Mouse (Mus musculus) adrenal gland (tissue): ENCODE data around the gene Foxl2.

Source experiments
- intact Hi-C: fragments of 180-260 bp; cut with DNase I; formaldehyde crosslinking; loops from one replicate; pipeline ENCODE4 v1.15.1; 2025
- long read RNA-seq, 2 experiments: library from polyadenylated mRNA; unstranded; transcript quantifications; one replicate each; pipeline ENCODE4 v2.0.0; 2020; ENCODE audit warnings: borderline replicate concordance in 1 of 2; ENCODE audit not compliant: insufficient replicate concordance in 1 of 2

Foxl2 gene
- long read RNA-seq, experiment 1, partial matches to known transcripts, result 0 of 1 reads
- long read RNA-seq, experiment 1, other reads (novel, unspliced or antisense), result 1 of 1 reads
- long read RNA-seq, experiment 2, partial matches to known transcripts, result 0 of 1 reads
- long read RNA-seq, experiment 2, other reads (novel, unspliced or antisense), result 0 of 1 reads

DNA sequence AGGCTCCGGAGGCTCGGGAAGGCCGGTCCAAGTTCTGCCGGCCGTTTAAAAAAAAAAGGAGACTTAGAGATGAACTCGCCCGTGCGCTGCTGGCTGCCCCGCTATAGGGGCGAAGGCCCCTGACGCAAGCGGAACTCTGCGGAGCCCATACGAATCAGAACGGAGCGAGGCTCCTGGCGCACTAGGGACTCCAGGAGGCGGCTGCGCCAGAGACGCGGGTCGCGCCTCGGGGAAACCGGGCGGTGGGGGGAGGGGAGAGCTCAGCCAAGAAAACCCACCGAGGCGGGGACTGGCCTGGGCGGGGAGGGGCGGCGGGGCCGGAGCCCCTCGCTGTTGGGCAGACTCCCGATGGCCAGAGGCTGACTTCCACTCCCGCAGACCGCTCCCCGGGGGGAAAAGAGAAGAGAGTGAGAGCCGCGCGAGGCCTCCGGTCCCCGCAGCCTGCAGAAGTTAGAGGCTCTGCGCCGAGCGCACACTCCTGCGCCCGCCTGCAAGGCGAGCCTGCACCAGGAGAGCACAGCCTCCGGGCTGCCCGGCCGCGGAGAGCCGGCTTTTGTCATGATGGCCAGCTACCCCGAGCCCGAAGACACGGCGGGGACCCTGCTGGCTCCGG lies at the start of gene Foxl2:
Gene Foxl2 (plus strand): TSS at position 186 of the 613 bp plus-strand sequence.
- intact Hi-C loops, result loop anchor here (10.0 kb wide), 1 partner anchor 310 kb away; no protein-coding TSS in a partner anchor

DNA sequence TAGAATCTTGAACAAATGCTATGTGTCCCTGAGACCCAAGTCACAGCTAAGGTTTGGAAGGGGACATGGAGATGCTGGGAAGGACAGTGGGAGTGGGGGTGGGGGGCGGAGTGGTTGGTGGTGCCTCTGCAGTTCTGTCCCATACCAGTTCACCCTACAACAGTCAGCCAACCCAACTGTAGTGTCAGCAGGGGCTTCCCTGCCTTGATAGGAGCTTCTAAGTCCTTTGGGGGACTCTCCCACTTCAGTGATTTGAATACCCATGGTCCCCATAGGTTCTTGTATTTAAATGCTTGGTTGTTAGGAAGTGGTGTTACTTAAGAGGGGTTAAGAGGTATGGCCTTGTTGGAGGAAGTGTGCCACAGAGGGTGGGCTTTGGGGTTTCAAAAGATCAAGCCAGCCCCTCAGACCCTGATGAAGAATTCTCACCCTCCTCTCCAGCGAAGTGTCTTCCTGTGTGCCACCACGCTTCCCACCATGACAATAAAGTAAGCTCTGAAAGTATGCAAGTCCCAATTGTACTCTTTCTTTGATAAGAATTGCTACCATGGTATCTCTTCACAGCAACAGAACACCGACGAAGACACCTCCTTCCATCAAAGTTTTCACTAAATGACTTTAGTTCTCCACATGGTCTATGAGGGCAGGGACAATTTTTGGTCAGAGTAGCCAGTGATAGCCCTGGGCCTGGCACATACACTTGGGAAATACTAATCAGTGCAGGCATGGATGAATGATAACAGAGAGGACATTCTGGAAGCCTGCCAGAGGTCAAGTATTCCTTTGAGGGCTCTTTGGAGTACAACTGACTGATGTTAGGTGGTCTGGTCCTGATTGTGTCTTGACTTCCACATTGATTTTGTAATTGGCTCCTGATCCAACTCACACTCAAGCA lies 34.2 kb upstream of the Foxl2 start:
- intact Hi-C loops, result no loop called here

DNA sequence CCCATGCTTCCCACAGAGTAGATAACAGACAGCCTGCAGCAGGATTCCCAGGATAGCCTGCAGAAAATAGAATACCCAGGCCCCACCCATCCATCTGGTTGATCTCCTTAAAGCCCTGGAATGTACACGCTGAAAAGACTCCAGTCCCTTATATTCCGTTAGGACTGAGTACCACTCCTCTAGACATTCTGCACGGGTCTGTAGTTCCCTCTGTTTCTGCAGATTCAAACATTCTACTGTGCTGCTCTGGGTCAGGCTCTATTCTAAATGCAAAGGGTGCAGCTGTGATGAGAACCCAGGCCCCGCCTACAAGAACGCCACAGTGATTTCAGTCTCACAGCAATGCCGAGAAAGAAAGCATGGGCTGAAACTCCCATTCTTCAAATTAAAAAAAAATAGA lies 32.0 kb upstream of the Foxl2 start:
- intact Hi-C loops, result no loop called here

DNA sequence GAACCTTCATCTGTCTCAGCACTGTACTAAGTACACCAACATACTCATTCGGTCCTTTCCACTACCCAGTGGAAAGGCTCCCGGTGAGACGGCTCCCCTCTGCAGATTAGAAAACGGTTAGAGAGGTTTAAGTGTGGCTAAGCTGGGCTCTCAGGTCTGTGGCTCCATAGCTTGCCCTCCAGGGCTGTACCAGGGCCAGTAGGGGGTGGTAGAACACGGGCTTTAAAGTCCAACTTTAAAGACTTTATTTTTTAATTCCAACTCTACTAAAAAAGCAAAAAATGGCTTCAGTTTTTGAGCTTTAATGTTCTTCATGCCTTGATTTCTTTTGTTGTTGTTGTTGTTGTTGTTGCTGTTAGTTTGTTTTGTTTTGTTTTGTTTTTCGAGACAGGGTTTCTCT lies 30.9 kb upstream of the Foxl2 start:
- intact Hi-C loops, result no loop called here

DNA sequence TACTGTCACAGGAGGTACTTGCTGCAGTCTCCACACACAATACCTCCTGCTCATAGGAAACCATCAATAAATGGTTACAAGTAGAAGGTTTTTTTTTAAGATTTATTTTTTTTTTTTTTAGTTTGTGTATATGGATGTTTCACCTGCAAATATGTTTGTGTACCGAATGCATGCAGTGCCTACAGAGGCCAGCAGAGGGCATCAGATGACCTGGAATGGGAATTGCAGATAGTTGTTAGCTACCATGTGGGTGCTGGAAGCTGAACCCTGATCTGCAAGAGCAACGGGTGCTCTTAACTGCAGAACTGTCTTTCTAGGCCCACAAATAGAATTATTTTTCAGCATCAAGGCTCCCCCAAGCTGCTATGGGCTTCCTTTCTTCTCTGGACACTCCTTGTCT lies 25.6 kb upstream of the Foxl2 start:
- intact Hi-C loops, result no loop called here

DNA sequence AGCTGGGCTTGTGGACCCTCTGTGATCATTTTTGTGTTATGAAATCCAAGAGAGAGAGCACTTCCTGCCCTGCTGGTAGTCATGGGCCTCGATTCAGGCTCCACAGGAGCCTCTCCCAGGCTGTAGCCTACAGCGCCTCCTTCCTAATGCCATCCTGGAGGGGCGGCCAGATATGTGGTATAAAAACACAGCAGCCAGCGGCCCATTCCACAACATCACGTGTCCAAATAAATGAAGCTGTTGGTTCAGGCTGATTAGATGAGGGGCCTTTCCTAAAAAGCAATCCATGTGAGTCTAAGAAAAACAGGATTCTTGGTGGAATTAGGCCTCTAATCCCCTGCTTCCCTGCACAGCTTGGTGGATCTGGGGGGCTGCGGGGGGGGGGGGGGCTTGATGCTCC lies 22.2 kb upstream of the Foxl2 start:
- intact Hi-C loops, result no loop called here

DNA sequence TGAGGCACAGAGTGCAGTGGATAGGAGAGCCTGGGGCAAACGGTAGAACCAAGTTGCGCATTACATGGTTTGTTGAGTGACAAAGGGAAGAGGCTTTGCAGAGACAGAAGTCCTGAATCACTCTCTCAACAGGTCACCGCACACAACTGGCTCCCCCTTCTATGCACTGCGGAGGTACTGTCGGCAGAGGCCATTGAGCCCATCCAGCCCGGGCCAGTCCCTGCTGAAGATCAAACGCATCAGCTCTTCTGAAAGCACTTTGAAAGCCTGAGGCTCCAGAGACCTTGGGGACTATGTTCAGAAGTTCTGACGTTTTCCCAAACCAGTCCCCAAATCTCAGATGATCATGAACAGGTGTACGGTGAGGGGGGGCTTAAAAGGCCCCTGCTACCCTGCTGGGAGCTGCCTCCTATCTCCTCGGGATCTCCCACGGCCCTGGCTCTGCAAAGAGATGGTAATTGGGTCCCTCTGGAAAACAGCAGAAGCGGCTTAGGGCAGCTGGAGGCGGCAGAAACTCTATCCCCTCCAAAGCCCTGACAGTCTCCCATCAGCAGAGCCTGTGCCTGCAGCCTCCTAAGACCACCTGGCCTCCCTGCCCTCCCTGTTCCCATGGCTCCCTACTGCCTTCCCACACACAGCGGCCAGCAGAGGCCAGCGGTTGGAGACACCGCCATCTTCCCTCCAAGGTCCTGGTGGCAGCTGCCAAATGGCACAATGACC lies 19.7 kb upstream of the Foxl2 start:
- intact Hi-C loops, result no loop called here

DNA sequence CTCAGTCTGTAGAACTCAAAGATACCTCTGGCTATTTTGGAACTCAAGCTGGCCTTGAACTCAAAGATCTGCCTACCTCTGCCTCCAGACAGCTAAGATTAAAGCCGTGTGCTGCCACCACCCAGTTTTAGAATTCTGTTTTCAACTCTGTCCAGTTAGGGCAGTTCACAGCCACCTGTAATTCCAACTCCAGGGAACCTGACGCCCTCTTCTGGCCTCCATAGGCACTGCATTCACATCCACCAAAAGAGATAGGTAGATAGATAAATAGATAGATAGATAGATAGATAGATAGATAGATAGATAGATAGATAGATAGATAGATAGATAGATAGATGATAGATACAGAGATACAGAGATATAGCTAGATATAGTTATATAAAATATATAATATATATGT lies 15.8 kb upstream of the Foxl2 start:
- intact Hi-C loops, result loop anchor here (2.0 kb wide), 1 partner anchor 324 kb away; no protein-coding TSS in a partner anchor

DNA sequence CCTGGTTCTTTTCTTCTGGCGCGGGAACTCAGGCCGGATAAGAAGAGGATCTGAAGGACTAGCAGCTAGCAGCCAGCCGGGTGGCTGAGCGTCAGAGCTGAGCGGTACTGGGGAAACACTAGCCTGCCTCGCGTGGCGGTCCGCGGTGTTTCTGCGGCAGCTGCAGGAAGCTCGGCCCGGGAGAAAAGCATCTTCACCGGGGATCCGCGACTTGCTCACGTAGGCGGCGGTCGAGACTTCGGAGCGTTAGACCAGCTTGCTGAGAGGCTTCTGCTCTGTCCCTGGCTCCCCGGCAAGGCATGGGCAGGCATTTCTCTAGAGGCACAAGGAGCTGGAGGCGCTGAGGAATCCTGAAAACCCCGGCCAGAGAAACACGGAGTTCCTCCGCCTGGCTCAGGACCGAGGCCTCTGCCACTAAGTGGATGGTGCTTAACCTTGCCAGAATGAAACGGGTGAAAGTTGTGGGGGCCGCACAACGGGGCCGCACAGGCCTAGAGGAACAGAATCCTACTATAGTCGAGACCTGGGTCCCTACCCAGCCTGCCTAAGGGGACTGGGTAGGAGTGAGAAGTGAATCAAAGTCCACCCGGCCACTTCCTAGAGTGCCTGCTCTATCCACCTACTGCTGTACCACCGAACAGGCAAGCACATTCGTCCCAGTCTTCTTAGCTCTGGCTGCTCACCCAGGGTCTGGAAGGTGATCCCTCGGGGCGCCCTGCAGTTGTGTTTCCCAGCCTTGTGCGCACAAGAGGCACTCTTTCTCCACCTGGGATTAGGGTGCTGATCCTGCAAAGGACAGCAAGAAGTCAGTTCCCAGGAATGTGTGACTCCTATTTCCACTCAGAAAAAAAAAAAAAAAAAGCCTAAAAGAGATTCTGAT lies 2.7 kb upstream of the Foxl2 start:
- intact Hi-C loops, result loop anchor here (10.0 kb wide), 1 partner anchor 308 kb away; no protein-coding TSS in a partner anchor

DNA sequence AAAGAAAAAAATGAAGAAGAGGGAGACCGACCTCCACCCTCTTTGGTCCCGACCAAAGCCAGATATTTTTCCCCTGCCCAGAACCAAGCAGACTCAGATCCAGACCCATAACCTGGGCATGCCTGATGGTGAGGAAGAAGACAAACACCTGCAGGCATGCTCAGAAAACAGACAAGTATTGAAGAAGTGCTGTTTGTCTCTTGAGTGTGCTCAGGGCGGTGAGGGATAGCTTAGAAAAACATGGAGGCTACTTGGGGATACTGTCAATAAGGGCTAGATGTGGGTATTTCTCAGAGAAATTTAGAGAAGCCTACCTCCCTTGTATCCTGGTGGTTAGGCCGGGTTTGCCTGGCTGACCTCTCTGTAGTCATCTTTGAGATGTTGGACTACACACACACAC lies 1.8 kb upstream of the Foxl2 start:
- intact Hi-C loops, result loop anchor here (10.0 kb wide), 1 partner anchor 308 kb away; no protein-coding TSS in a partner anchor

DNA sequence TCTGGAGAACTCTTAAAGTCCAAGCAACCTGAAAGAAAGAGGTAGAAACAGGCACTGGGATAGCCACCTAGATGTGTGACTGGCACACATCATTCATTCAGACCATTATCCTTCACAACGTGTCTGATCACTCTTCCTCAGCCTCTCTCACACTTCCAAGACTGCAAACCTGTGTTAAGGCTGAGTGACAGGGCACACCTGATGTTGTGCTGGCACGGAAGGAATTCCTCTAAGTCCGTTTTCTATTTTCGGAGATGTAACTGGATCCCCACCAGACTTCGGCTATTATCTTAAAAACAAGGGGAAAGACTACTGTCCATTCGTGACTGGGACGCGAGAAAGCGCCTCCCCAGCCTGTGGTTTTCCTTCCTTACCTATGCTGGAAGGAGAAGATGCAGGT lies 1.3 kb upstream of the Foxl2 start:
- intact Hi-C loops, result loop anchor here (10.0 kb wide), 1 partner anchor 309 kb away; no protein-coding TSS in a partner anchor

DNA sequence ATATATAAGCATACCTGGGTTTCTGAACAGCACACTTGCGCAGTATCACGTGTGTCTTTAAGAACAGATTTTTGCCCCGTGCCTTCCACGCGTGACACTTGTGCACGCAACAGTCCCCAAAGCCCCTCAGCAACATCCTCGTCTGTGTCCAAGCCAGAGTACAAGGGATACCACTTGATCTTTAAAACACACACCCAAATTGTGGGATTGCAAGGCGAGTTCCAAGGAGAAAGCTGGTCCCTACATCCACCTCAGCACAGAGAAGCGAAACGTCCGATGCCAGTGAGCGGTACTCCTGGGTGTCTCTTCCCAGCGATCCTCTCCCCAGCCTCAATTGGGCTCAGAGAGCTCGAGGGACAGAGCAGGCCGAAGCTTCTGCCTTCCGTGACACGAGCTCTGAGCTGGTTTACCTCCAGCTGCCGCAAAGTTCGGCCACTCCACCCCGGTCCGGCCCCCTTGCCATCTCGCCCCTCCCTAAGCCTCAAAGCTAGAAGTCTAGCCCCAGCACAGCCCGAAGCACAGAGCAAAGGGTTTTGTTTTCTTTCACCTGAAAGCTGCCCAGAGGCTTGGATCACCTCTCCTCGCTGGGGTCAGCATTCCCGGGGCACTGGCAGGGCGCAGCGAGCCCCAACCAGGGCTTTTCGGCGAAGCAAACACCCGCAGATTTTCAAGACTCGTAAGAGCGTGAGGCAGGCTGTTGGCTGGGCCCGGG lies 541 bp upstream of the Foxl2 start:
- intact Hi-C loops, result loop anchor here (10.0 kb wide), 1 partner anchor 310 kb away; no protein-coding TSS in a partner anchor

DNA sequence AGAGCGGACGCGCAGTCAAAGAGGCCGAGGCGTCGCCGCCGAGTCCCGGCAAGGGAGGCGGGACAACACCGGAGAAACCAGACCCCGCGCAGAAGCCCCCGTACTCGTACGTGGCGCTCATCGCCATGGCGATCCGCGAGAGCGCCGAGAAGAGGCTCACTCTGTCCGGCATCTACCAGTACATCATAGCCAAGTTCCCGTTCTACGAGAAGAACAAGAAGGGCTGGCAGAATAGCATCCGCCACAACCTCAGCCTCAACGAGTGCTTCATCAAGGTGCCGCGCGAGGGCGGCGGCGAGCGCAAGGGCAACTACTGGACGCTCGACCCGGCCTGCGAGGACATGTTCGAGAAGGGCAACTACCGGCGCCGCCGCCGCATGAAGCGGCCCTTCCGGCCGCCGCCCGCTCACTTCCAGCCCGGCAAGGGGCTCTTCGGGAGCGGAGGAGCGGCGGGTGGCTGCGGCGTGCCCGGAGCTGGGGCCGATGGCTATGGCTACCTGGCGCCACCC lies 682 bp downstream of the Foxl2 start:
- intact Hi-C loops, result loop anchor here (10.0 kb wide), 1 partner anchor 311 kb away; no protein-coding TSS in a partner anchor

DNA sequence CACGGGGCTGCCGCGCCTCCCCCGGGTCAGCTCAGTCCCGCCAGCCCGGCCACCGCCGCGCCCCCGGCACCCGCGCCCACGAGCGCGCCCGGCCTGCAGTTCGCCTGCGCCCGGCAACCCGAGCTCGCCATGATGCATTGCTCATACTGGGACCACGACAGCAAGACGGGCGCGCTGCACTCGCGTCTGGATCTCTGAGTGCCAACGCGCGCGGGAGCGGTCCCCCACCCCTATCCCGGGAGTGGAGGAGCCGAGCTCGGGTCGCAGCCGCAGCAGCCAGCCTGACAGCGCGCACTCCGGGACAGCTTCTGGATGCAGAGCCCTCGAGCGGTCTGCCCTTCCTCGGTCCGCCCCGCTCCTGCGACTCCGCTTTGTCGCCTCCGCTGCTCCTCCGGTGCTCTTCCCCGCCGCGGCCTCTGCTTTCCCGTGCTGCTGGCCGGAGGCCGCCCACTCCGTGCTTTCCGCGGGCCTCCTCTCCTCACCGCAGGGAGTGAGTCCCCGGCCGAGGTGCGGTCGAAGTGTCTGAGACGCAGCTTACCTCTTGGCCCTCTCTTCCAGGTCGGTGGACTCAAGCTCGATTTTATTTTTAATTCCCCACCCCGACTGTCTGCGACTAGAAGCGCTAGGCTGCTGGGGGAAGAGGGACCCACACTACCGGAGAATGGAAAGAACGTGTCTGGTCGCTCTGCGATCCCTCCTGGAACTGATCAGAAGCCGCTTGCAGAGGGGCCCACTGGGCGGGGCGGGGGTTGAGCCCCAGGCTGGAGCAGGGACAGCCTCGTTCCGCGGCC lies 1.7 kb downstream of the Foxl2 start:
- intact Hi-C loops, result loop anchor here (10.0 kb wide), 1 partner anchor 312 kb away; no protein-coding TSS in a partner anchor

DNA sequence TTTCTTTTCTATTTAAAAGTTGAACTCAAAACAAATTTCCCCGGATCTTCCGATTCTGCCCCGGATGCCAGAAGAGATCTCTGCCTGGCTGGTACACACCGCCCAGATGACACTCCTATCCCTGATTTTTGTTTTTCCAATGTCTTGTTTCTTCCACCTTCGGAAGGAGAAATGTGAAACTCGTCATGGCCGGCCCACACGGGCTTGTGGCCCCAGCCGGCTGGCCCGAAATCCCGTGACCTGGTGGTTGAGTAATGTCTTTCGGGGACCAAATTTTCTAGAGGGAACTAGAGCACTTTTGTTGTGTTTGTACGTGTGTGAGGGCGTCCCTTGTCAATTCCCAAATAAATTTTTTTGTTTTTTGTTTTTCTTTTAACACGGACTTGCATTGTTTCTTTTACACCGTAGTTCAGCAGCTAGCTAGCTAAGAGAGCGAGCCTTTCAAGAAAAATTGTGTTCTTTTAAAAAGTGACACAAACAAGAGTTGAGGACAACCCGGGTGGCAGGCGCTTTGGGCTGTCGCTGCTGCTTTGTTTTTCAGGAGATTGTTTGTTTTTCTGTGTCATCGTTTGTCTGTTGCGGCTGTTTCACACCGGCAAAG lies 2.8 kb downstream of the Foxl2 start:
- intact Hi-C loops, result loop anchor here (10.0 kb wide), 1 partner anchor 313 kb away; no protein-coding TSS in a partner anchor

DNA sequence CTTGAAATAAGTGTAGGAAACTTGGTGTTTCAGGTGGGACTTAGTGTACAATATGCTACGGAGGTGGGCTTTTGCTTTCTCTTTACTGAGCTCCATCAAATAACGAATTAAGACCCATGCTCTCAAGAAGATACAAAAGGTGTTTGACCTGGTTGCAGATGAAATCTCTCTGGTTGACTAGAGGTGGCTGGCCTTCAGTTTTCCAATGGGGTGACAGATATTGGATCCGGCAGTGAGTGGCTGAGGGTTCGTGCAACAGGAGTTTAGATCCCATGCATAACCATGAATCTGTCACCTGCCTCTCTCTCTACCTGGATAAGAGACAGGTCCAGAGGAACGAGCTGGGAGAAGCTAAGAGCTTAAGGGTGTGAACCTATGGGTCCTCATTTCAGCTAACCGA lies 3.5 kb downstream of the Foxl2 start:
- intact Hi-C loops, result loop anchor here (10.0 kb wide), 1 partner anchor 314 kb away; no protein-coding TSS in a partner anchor

DNA sequence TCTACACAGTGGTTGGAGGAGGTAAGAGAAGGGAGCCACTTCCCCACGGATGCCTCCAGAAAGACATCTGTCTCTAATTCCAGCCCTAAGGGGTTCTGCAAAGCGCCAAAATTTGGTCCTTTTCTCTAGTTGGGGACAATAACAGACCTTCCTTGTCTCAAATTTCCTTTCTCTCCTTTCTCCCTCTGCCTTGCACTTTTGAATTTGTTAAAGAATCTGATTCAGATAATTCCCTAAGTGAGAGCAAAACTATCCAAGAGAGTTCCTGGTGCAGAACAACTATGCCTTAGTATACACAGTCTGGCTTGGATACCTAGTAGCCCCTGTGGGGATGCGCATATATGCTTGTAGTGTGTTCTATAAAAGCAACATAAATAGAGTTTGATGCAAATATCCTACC lies 4.8 kb downstream of the Foxl2 start:
- intact Hi-C loops, result loop anchor here (2.0 to 10.0 kb wide), 2 partner anchors 315 to 345 kb away; no protein-coding TSS in a partner anchor

DNA sequence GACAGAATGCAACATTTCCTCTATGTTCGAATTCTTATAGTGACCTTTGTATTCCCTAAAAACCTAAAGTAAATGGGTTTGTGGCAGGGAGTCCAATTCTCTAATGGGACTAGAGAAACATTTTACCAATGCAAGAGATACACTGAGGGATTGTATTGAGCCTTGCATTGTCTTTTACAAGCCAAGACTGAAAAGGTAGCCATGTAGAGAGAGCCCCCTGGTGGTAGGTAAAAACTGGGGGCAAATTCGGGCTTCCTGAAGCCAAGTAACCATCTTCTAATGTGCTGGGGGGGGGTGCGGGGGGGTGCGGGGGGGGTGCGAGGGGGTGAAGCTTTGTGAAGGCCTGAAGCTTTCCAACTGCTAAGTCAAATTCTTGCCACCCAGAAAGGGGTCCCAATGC lies 5.3 kb downstream of the Foxl2 start:
- intact Hi-C loops, result loop anchor here (2.0 kb wide), 1 partner anchor 346 kb away; no protein-coding TSS in a partner anchor
